Mouse (Mus musculus): ENCODE data around the gene Pkp1. TPM values are rescaled to one million over a fixed set of nuclear protein-coding genes. Genes with fewer than 3 reads are reported as not detected.
A peak's percentile ranks its signal among the peaks of the same experiment; 100 is the strongest.

Pkp1 gene
- polyA plus RNA-seq (2015; fragmentation: Nextera tagmentation; extraction: Ambion mirVana) = 0.24 and 0.44 TPM in 2 replicates

DNA sequence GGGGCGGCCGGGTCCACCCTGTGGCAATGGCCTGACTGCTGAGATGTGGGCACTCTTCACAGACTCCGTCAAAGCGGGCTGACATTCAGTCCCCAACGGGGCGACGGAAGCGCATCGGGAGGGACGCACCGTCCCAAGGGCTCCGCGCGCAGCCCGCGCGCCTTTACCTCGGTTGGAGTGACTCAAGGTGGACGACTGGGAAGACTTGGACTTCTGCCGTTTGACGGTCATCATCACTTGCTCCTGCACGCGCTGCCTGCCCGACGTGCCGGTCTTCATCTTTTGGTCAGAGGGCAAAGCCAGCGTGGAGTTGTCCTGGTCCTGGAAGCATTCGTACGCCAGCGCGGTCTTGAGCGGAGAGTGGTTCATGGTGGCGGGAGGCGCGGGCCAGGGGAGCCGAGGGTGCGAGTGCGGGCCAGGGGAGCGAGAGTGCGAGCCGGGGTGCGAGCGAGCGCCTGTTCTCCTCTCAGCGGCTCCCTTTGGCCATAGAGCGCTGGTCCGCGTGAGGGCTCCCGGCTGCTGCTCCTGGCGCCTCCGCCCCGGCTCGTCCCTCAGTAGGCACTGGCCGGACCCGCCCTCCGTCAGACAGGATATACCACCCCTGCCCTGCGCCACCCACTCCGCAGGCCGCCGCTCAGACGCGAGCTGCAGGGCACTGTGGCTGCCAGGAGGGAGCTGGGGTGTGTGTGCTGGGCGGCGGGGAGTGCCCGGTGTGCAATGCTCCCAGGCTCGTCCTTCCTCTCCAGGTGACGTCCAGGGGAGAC lies at the start of gene Pkp1:
TSS of gene Pkp1 (minus strand) at position 564 of the 764 bp plus-strand sequence.
- under 1% methylated on average over 64 of the region's 67 CpGs for WGBS
- H3K27me3 ChIP-seq (ENCODE audit: insufficient read depth, low read length) = peaks cover 74% of the 10 kb centered on the region
- no peaks in the 10 kb centered on the region for H3K36me3 ChIP-seq (ENCODE audit: insufficient read depth, low read length)
- ATAC-seq (ENCODE audit: low FRiP score, low TSS enrichment) = peak; percentile 75
- H3K27ac ChIP-seq (ENCODE audit: low read length) = no peak within 1 kb of the TSS
- H3K9ac ChIP-seq (replicated peaks; ENCODE audit: low read length) = peak within 1 kb of the TSS; percentile 32; the same call in 1 of the 2 replicates
- peak within 1 kb of the TSS; percentile 52 for H3K4me2 ChIP-seq (replicated peaks; ENCODE audit: low read depth, low read length)
- H3K4me3 ChIP-seq (ENCODE audit: low read length) = peak within 1 kb of the TSS; percentile 39
- no peaks in the 10 kb centered on the region for H3K9me3 ChIP-seq (ENCODE audit: low read length)
- H3K4me1 ChIP-seq (ENCODE audit: insufficient read depth, low read length) = peaks cover 8% of the 10 kb centered on the region

GRCm38 (mm10) chr1:135967739-135968138 lies 48.7 kb upstream of the Pkp1 start:
- H3K27ac ChIP-seq (ENCODE audit: low read length) = no peak overlapping the region
- H3K36me3 ChIP-seq (ENCODE audit: insufficient read depth, low read length) = no peaks in the 10 kb centered on the region
- H3K4me2 ChIP-seq (replicated peaks; ENCODE audit: low read depth, low read length) = no peak overlapping the region
- H3K9ac ChIP-seq (replicated peaks; ENCODE audit: low read length) = no peak overlapping the region
- no peak overlapping the region for H3K4me3 ChIP-seq (ENCODE audit: low read length)
- ATAC-seq (ENCODE audit: low FRiP score, low TSS enrichment) = no peak
- 67% methylated on average over 4 of the region's 4 CpGs for WGBS
- no peaks in the 10 kb centered on the region for H3K9me3 ChIP-seq (ENCODE audit: low read length)
- no peaks in the 10 kb centered on the region for H3K4me1 ChIP-seq (ENCODE audit: insufficient read depth, low read length)
- H3K27me3 ChIP-seq (ENCODE audit: insufficient read depth, low read length) = no peaks in the 10 kb centered on the region

- Histone ChIP-seq H3K4me2 (replicated peaks; ENCODE audit: low read depth, low read length) (no peak overlapping the region), H3K4me3 (ENCODE audit: low read length) (no peak overlapping the region), H3K27me3 (ENCODE audit: insufficient read depth, low read length) (no peaks in the 10 kb centered on the region), H3K9ac (replicated peaks; ENCODE audit: low read length) (no peak overlapping the region), H3K9me3 (ENCODE audit: low read length) (no peaks in the 10 kb centered on the region), H3K27ac (ENCODE audit: low read length) (no peak overlapping the region), H3K4me1 (ENCODE audit: insufficient read depth, low read length) (no peaks in the 10 kb centered on the region), H3K36me3 (ENCODE audit: insufficient read depth, low read length) (no peaks in the 10 kb centered on the region)
- peak; percentile 58; the same call in 1 of the 2 replicates for ATAC-seq (ENCODE audit: low FRiP score, low TSS enrichment)
- 38% methylated on average over 11 of the region's 11 CpGs for WGBS
Observed at GRCm38 (mm10) chr1:135964561-135964960, 45.6 kb upstream of the Pkp1 start.

- 53% methylated on average over 5 of the region's 5 CpGs for WGBS
Observed at GRCm38 (mm10) chr1:135963177-135963576, 44.2 kb upstream of the Pkp1 start.

GRCm38 (mm10) chr1:135958483-135958882 lies 39.5 kb upstream of the Pkp1 start:
- no peak overlapping the region for H3K4me2 ChIP-seq (replicated peaks; ENCODE audit: low read depth, low read length)
- peak; percentile 53; the same call in 1 of the 2 replicates for ATAC-seq (ENCODE audit: low FRiP score, low TSS enrichment)
- 34% methylated on average over 4 of the region's 4 CpGs for WGBS
- H3K27ac ChIP-seq (ENCODE audit: low read length) = no peak overlapping the region
- no peaks in the 10 kb centered on the region for H3K4me1 ChIP-seq (ENCODE audit: insufficient read depth, low read length)
- H3K27me3 ChIP-seq (ENCODE audit: insufficient read depth, low read length) = no peaks in the 10 kb centered on the region
- no peaks in the 10 kb centered on the region for H3K36me3 ChIP-seq (ENCODE audit: insufficient read depth, low read length)
- no peak overlapping the region for H3K4me3 ChIP-seq (ENCODE audit: low read length)
- H3K9ac ChIP-seq (replicated peaks; ENCODE audit: low read length) = no peak overlapping the region
- H3K9me3 ChIP-seq (ENCODE audit: low read length) = no peaks in the 10 kb centered on the region

More at GRCm38 (mm10) chr1:135963177-135963576, 44.2 kb upstream of the Pkp1 start:
- Histone ChIP-seq H3K4me3 (ENCODE audit: low read length) (no peak overlapping the region), H3K36me3 (ENCODE audit: insufficient read depth, low read length) (no peaks in the 10 kb centered on the region), H3K9ac (replicated peaks; ENCODE audit: low read length) (no peak overlapping the region), H3K4me1 (ENCODE audit: insufficient read depth, low read length) (no peaks in the 10 kb centered on the region), H3K27ac (ENCODE audit: low read length) (no peak overlapping the region), H3K27me3 (ENCODE audit: insufficient read depth, low read length) (no peaks in the 10 kb centered on the region), H3K4me2 (replicated peaks; ENCODE audit: low read depth, low read length) (no peak overlapping the region), H3K9me3 (ENCODE audit: low read length) (no peaks in the 10 kb centered on the region)
- 0 out of 2 replicates have a peak, but pooled peaks have one; percentile 17 for ATAC-seq (ENCODE audit: low FRiP score, low TSS enrichment)

- Histone ChIP-seq H3K9me3 (ENCODE audit: low read length) (no peaks in the 10 kb centered on the region), H3K36me3 (ENCODE audit: insufficient read depth, low read length) (no peaks in the 10 kb centered on the region), H3K4me3 (ENCODE audit: low read length) (no peak overlapping the region), H3K9ac (replicated peaks; ENCODE audit: low read length) (no peak overlapping the region), H3K27me3 (ENCODE audit: insufficient read depth, low read length) (0 out of 2 replicates have a peak, but pooled peaks cover 2% of the 10 kb centered on the region), H3K4me2 (replicated peaks; ENCODE audit: low read depth, low read length) (no peak overlapping the region), H3K4me1 (ENCODE audit: insufficient read depth, low read length) (no peaks in the 10 kb centered on the region), H3K27ac (ENCODE audit: low read length) (no peak overlapping the region)
- no peak for ATAC-seq (ENCODE audit: low FRiP score, low TSS enrichment)
- WGBS = 73% methylated on average over 2 of the region's 2 CpGs
Observed at GRCm38 (mm10) chr1:135948871-135949270, 29.9 kb upstream of the Pkp1 start.

GRCm38 (mm10) chr1:135946247-135946646 lies 27.2 kb upstream of the Pkp1 start:
- Histone ChIP-seq H3K27me3 (ENCODE audit: insufficient read depth, low read length) (0 out of 2 replicates have a peak, but pooled peaks cover 4% of the 10 kb centered on the region), H3K27ac (ENCODE audit: low read length) (no peak overlapping the region), H3K4me3 (ENCODE audit: low read length) (no peak overlapping the region), H3K9ac (replicated peaks; ENCODE audit: low read length) (no peak overlapping the region), H3K36me3 (ENCODE audit: insufficient read depth, low read length) (no peaks in the 10 kb centered on the region), H3K9me3 (ENCODE audit: low read length) (no peaks in the 10 kb centered on the region), H3K4me1 (ENCODE audit: insufficient read depth, low read length) (no peaks in the 10 kb centered on the region), H3K4me2 (replicated peaks; ENCODE audit: low read depth, low read length) (no peak overlapping the region)
- 60% methylated on average over 4 of the region's 4 CpGs for WGBS
- no peak for ATAC-seq (ENCODE audit: low FRiP score, low TSS enrichment)

DNA sequence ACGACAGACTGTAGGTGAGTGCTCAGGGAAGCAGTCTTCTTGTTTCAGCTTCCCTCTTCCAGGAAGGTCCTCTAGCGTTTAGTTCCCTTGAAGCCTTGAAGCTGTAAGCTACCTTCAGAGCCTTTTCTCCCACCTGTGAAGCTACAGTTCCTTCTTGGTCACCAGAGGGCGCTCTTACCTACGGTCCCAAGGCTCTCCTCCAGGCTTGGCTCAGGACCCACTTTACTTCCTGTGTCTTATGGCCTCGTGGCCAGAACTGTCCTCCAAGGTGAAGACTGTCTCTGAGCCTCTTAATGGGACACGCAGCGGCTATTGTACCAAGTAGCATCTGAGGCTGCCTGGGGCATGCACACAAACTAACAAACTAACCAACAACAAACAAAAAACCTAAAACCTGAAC lies 26.7 kb upstream of the Pkp1 start:
- ATAC-seq (ENCODE audit: low FRiP score, low TSS enrichment) = peak; percentile 28; the same call in 1 of the 2 replicates
- no peak overlapping the region for H3K27ac ChIP-seq (ENCODE audit: low read length)
- H3K4me2 ChIP-seq (replicated peaks; ENCODE audit: low read depth, low read length) = no peak overlapping the region
- H3K4me1 ChIP-seq (ENCODE audit: insufficient read depth, low read length) = no peaks in the 10 kb centered on the region
- 0 out of 2 replicates have a peak, but pooled peaks cover 4% of the 10 kb centered on the region for H3K27me3 ChIP-seq (ENCODE audit: insufficient read depth, low read length)
- H3K4me3 ChIP-seq (ENCODE audit: low read length) = no peak overlapping the region
- WGBS = 9% methylated on average over 7 of the region's 7 CpGs
- H3K9ac ChIP-seq (replicated peaks; ENCODE audit: low read length) = no peak overlapping the region
- no peaks in the 10 kb centered on the region for H3K9me3 ChIP-seq (ENCODE audit: low read length)
- no peaks in the 10 kb centered on the region for H3K36me3 ChIP-seq (ENCODE audit: insufficient read depth, low read length)

DNA sequence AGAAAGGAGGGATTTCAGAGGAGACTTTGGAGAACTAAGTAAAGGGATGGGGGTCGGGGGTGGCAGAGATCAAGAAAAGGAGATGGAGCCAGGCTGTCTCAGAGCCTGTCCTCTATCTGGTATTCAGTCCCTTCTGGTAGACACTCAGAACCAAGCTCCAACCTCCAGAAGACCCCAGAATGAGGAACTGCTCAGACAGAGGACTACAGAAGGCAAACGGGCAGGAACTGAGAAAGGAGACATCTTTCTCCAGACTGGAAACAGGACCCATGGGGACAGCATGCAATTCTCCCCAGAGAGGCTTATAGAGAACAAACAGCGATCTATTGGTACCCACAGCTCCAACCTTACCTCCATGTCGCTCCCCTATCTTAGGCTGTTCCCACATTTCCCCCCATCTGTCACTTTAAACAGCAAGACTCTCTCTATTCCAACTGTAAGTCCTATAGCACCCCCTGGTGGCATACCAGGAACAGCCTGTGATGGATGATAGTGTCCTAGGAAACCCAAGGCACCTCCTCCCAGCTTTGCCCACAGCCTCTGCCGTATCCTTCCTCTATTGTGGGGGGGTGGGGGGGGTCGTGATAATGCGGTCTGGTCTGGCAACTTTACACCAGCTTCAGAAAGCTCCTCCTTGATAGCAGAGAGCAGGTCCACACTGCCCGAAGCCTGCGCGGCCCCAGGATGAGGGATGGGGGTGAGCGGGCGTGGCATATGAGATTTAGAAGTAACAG lies 25.7 kb upstream of the Pkp1 start:
- 44% methylated on average over 12 of the region's 12 CpGs for WGBS
- H3K9ac ChIP-seq (replicated peaks; ENCODE audit: low read length) = no peak overlapping the region
- 0 out of 2 replicates have a peak, but pooled peaks cover 4% of the 10 kb centered on the region for H3K27me3 ChIP-seq (ENCODE audit: insufficient read depth, low read length)
- no peaks in the 10 kb centered on the region for H3K36me3 ChIP-seq (ENCODE audit: insufficient read depth, low read length)
- no peak overlapping the region for H3K4me3 ChIP-seq (ENCODE audit: low read length)
- no peak overlapping the region for H3K27ac ChIP-seq (ENCODE audit: low read length)
- peak; percentile 33; the same call in 1 of the 2 replicates for ATAC-seq (ENCODE audit: low FRiP score, low TSS enrichment)
- H3K9me3 ChIP-seq (ENCODE audit: low read length) = no peaks in the 10 kb centered on the region
- H3K4me1 ChIP-seq (ENCODE audit: insufficient read depth, low read length) = no peaks in the 10 kb centered on the region
- H3K4me2 ChIP-seq (replicated peaks; ENCODE audit: low read depth, low read length) = no peak overlapping the region

All from kidney, embryonic 16.5 days (tissue).